Mouse (Mus musculus) G1E (cell line): ENCODE measurements around the gene Marveld3. TPM values are rescaled to one million over a fixed set of nuclear protein-coding genes. Genes with fewer than 3 reads are reported as not detected.

Source experiments
- ATAC-seq: 2 replicates; pipeline ENCODE4 v1.8.0; 2016; ENCODE audit warnings: mild to moderate bottlenecking; ENCODE audit not compliant: insufficient number of reproducible peaks, poor library complexity, low FRiP score, severe bottlenecking; ENCODE audit errors: extremely low read depth
- DNase-seq: peaks from one replicate; pipeline ENCODE4 v3.0.0; 2012; ENCODE audit warnings: low spot score
- H3K27me3 ChIP-seq: 2 replicates; pipeline ENCODE4 v1.6.1; 2012; ENCODE audit warnings: mild to moderate bottlenecking, low read length, inconsistent platforms; ENCODE audit not compliant: insufficient read depth
- H3K36me3 ChIP-seq: replicated peaks from 2 replicates; pipeline ENCODE3; 2012; ENCODE audit warnings: mild to moderate bottlenecking, inconsistent platforms
- H3K4me1 ChIP-seq: 2 replicates; pipeline ENCODE4 v1.6.1; 2012; ENCODE audit warnings: low read depth, low read length, inconsistent platforms, mixed read lengths; ENCODE audit not compliant: insufficient read depth
- H3K4me3 ChIP-seq: 2 replicates; pipeline ENCODE4 v1.5.1; 2012; ENCODE audit warnings: low read depth, mild to moderate bottlenecking, inconsistent platforms, low read length, moderate library complexity, mixed read lengths
- H3K9me3 ChIP-seq: replicated peaks from 2 replicates; pipeline ENCODE4 v1.6.1; 2012; ENCODE audit warnings: inconsistent platforms
- CTCF ChIP-seq: IDR thresholded peaks from 2 replicates; pipeline ENCODE4 v1.5.1; 2012; ENCODE audit warnings: low read depth, low read length, inconsistent platforms, mixed read lengths
- GATA1 ChIP-seq: IDR thresholded peaks from 2 replicates; pipeline ENCODE4 v1.6.1; 2012; ENCODE audit warnings: borderline replicate concordance, low read length, inconsistent platforms, mixed read lengths
- GATA2 ChIP-seq: IDR thresholded peaks from 2 replicates; pipeline ENCODE4 v1.6.1; 2012; ENCODE audit warnings: low read depth, low read length, inconsistent platforms, borderline replicate concordance
- POLR2AphosphoS5 ChIP-seq: IDR thresholded peaks from 2 replicates; pipeline ENCODE4 v1.6.1; 2012; ENCODE audit warnings: low read depth, low read length, inconsistent platforms; ENCODE audit not compliant: insufficient replicate concordance
- TAL1 ChIP-seq: conservative IDR thresholded peaks from 2 replicates; pipeline ENCODE4 v1.6.1; 2012; ENCODE audit warnings: low read depth, low read length, inconsistent platforms, mixed read lengths
- polyA plus RNA-seq: library from polyadenylated mRNA; stranded (reverse); fragments of >175 nt; gene quantifications from 2 replicates; pipeline ENCODE4 v1.2.3, GENCODE M21; 2012
- total RNA-seq, 2 experiments: library from RNA; stranded (forward) in 1 of 2; stranded (reverse) in 1 of 2; fragments of 200-1000 nt in 1 of 2; fragments of >200 nt in 1 of 2; fragmentation: Nextera tagmentation in 1 of 2; gene quantifications; 2 replicates each; pipeline ENCODE4 v1.2.3; 2014 to 2017

Gene Marveld3
- total and polyA plus RNA-seq, 3 experiments = 0.16 TPM; not detected in 2

GRCm38 (mm10) chr8:109917277-109917676 lies 44.7 kb downstream of the Marveld3 start:
- no peaks in the 10 kb centered on the region for H3K4me1 ChIP-seq
- no peaks in the 10 kb centered on the region for H3K27me3 ChIP-seq
- DNase-seq (peak; percentile 28), ATAC-seq (peak; percentile 81)
- no peaks in the 10 kb centered on the region for H3K9me3 ChIP-seq
- H3K4me3 ChIP-seq = no peak overlapping the region
- peak; percentile 48 for TF ChIP-seq CTCF
- no peak for TF ChIP-seq GATA1
- TF ChIP-seq POLR2AphosphoS5 = no peak
- TF ChIP-seq TAL1 = no peak
- peaks cover 91% of the 10 kb centered on the region for H3K36me3 ChIP-seq

- Histone ChIP-seq H3K4me1 (no peaks in the 10 kb centered on the region), H3K27me3 (no peaks in the 10 kb centered on the region), H3K36me3 (peaks cover 82% of the 10 kb centered on the region), H3K9me3 (no peaks in the 10 kb centered on the region), H3K4me3 (no peak overlapping the region)
- DNase-seq (no peak), ATAC-seq (no peak)
- TF ChIP-seq TAL1 = no peak
- TF ChIP-seq GATA2 = no peak
- TF ChIP-seq GATA1 = no peak
- no peak for TF ChIP-seq POLR2AphosphoS5
- TF ChIP-seq CTCF = no peak
Observed at GRCm38 (mm10) chr8:109907376-109907775, 54.6 kb downstream of the Marveld3 start.

- Histone ChIP-seq H3K36me3 (peaks cover 80% of the 10 kb centered on the region), H3K27me3 (no peaks in the 10 kb centered on the region), H3K4me3 (no peak overlapping the region), H3K4me1 (no peaks in the 10 kb centered on the region), H3K9me3 (no peaks in the 10 kb centered on the region)
- no peak for ATAC-seq
- TF ChIP-seq POLR2AphosphoS5 (no peak), CTCF (no peak), GATA2 (no peak), GATA1 (no peak), TAL1 (no peak)
- no peak for DNase-seq
Observed at GRCm38 (mm10) chr8:109906907-109907306, 55.1 kb downstream of the Marveld3 start.

- DNase-seq = no peak
- no peaks in the 10 kb centered on the region for H3K9me3 ChIP-seq
- no peak for ATAC-seq
- TF ChIP-seq GATA1 (no peak), GATA2 (no peak), TAL1 (no peak), CTCF (no peak), POLR2AphosphoS5 (no peak)
- H3K36me3 ChIP-seq = peaks cover 79% of the 10 kb centered on the region
- no peak overlapping the region for H3K4me3 ChIP-seq
- H3K27me3 ChIP-seq = no peaks in the 10 kb centered on the region
- H3K4me1 ChIP-seq = no peaks in the 10 kb centered on the region
Observed at GRCm38 (mm10) chr8:109904928-109905668, 56.9 kb downstream of the Marveld3 start.

GRCm38 (mm10) chr8:109903909-109904469 lies 58.0 kb downstream of the Marveld3 start:
- Histone ChIP-seq H3K4me3 (no peak overlapping the region), H3K4me1 (no peaks in the 10 kb centered on the region), H3K27me3 (no peaks in the 10 kb centered on the region), H3K36me3 (peaks cover 76% of the 10 kb centered on the region), H3K9me3 (no peaks in the 10 kb centered on the region)
- TF ChIP-seq GATA1 = no peak
- no peak for TF ChIP-seq CTCF
- TF ChIP-seq TAL1 = no peak
- TF ChIP-seq GATA2 = no peak
- no peak for TF ChIP-seq POLR2AphosphoS5
- ATAC-seq (no peak), DNase-seq (no peak)

- ATAC-seq (no peak), DNase-seq (no peak)
- no peak for TF ChIP-seq TAL1
- TF ChIP-seq POLR2AphosphoS5 = no peak
- no peak for TF ChIP-seq GATA1
- TF ChIP-seq CTCF = no peak
- TF ChIP-seq GATA2 = no peak
- H3K27me3 ChIP-seq = no peaks in the 10 kb centered on the region
- no peaks in the 10 kb centered on the region for H3K9me3 ChIP-seq
- H3K4me1 ChIP-seq = no peaks in the 10 kb centered on the region
- peaks cover 63% of the 10 kb centered on the region for H3K36me3 ChIP-seq
- H3K4me3 ChIP-seq = no peak overlapping the region
Observed at GRCm38 (mm10) chr8:109902379-109902778, 59.6 kb downstream of the Marveld3 start.

Other genes with a start within 250 kb of the Marveld3 start
- 27.6 and 29.5 TPM in 2 replicates for gene Atxn1l, start 224.5 kb downstream of the Marveld3 start, total RNA-seq (2014; fragmentation: Nextera tagmentation)
- gene Atxn1l, start 224.5 kb downstream of the Marveld3 start, total RNA-seq (2017) = 18.4 and 20.7 TPM in 2 replicates
- gene Atxn1l, start 224.5 kb downstream of the Marveld3 start, polyA plus RNA-seq = 33.4 and 36.8 TPM in 2 replicates
- 114 and 127 TPM in 2 replicates for gene Ap1g1, start 183.6 kb downstream of the Marveld3 start, total RNA-seq (2014; fragmentation: Nextera tagmentation)
- gene Ap1g1, start 183.6 kb downstream of the Marveld3 start, total RNA-seq (2017) = 76.0 and 87.5 TPM in 2 replicates
- 49.3 and 73.7 TPM in 2 replicates for gene Ap1g1, start 183.6 kb downstream of the Marveld3 start, polyA plus RNA-seq
- gene Phlpp2, start 93.7 kb downstream of the Marveld3 start, total RNA-seq (2014; fragmentation: Nextera tagmentation) = 9.5 and 15.0 TPM in 2 replicates
- 4.8 and 6.5 TPM in 2 replicates for gene Phlpp2, start 93.7 kb downstream of the Marveld3 start, total RNA-seq (2017)
- gene Phlpp2, start 93.7 kb downstream of the Marveld3 start, polyA plus RNA-seq = 2.9 and 3.7 TPM in 2 replicates
- not detected in 2 replicates for gene Tat, start 28.2 kb upstream of the Marveld3 start, total RNA-seq (2014; fragmentation: Nextera tagmentation)
- gene Tat, start 28.2 kb upstream of the Marveld3 start, total RNA-seq (2017) = 0.22 TPM in 1 of 2 replicates, not detected in the other
- not detected in 2 replicates for gene Tat, start 28.2 kb upstream of the Marveld3 start, polyA plus RNA-seq
- gene Chst4, start 77.5 kb upstream of the Marveld3 start, total RNA-seq (2014; fragmentation: Nextera tagmentation) = not detected in 2 replicates
- gene Chst4, start 77.5 kb upstream of the Marveld3 start, total RNA-seq (2017) = not detected in 2 replicates
- not detected in 2 replicates for gene Chst4, start 77.5 kb upstream of the Marveld3 start, polyA plus RNA-seq
- gene Zfp612, start 117.5 kb upstream of the Marveld3 start, total RNA-seq (2014; fragmentation: Nextera tagmentation) = not detected in 2 replicates
- 0.12 and 0.44 TPM in 2 replicates for gene Zfp612, start 117.5 kb upstream of the Marveld3 start, total RNA-seq (2017)
- gene Zfp612, start 117.5 kb upstream of the Marveld3 start, polyA plus RNA-seq = not detected in 2 replicates
- not detected in 2 replicates for gene Gm21964, start 139.0 kb upstream of the Marveld3 start, total RNA-seq (2014; fragmentation: Nextera tagmentation)
- 0.12 TPM in 1 of 2 replicates, not detected in the other for gene Gm21964, start 139.0 kb upstream of the Marveld3 start, total RNA-seq (2017)
- not detected in 2 replicates for gene Gm21964, start 139.0 kb upstream of the Marveld3 start, polyA plus RNA-seq
- not detected in 2 replicates for gene Gm17720, start 140.6 kb upstream of the Marveld3 start, total RNA-seq (2014; fragmentation: Nextera tagmentation)
- not detected in 2 replicates for gene Gm17720, start 140.6 kb upstream of the Marveld3 start, total RNA-seq (2017)
- gene Gm17720, start 140.6 kb upstream of the Marveld3 start, polyA plus RNA-seq = not detected in 2 replicates
- not detected in 2 replicates for gene Calb2, start 206.0 kb upstream of the Marveld3 start, total RNA-seq (2014; fragmentation: Nextera tagmentation)
- gene Calb2, start 206.0 kb upstream of the Marveld3 start, total RNA-seq (2017) = not detected in 2 replicates
- gene Calb2, start 206.0 kb upstream of the Marveld3 start, polyA plus RNA-seq = not detected in 2 replicates